Mouse (Mus musculus) gastrocnemius, adult 8-10 months (tissue): ENCODE measurements around the gene Med31. TPM values are rescaled to one million over a fixed set of nuclear protein-coding genes. Genes with fewer than 3 reads are reported as not detected.

Experiments used
- DNase-seq, 2 experiments: peaks; one replicate each; pipeline ENCODE4 v3.0.0; 2022; ENCODE audit warnings: low spot score in 2 of 2
- total RNA-seq, 4 experiments: library from RNA; stranded (reverse); gene quantifications; 2 replicates each; pipeline ENCODE4 v1.2.4; 2022

Med31 gene
- 1 to 10 TPM; 5.2 to 7.5 (median 6.5) TPM for total RNA-seq

DNA sequence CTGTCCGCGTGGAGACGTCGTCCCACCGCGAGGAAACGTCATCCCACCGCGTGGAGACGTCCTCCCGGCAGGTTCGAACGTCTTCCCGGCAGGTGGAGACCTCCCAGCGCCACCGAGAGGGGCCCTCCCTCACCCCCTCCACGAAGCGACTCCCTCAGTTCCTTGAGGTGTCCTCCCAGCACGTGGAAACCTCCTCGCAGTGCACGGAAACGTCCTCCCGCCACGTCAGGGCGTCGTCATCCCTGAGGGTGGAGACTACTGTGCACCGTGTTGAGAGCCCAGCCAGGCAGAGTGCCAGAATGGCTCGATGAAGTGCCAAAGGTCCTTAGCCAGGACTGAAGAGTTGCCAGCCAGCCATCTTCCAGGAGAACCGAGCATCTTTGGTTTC, at the start of gene Med31:
Med31 (minus strand) TSS at position 183 of the 388 bp plus-strand sequence.
- DNase-seq = peak; percentile 62 to 77

DNA sequence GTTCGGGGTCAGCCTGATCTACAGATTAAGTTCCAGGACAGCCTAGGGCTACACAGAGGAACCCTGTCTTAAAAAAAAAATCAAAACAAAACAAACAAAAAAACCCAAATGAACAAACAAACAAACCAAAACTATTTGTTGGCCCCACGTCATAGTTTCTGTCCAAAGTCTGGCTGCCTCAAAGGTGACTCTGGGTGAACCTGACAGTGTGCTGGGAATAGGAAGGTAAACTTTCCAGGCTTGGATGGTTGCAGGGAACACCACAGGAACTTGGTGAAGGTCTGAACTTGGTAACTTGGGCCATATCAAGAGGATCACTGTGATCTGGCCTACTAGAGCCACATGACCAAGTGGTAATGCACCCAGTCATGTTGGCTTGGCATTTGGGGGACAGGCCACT, 41.0 kb upstream of the Med31 start:
- no peak for DNase-seq

DNA sequence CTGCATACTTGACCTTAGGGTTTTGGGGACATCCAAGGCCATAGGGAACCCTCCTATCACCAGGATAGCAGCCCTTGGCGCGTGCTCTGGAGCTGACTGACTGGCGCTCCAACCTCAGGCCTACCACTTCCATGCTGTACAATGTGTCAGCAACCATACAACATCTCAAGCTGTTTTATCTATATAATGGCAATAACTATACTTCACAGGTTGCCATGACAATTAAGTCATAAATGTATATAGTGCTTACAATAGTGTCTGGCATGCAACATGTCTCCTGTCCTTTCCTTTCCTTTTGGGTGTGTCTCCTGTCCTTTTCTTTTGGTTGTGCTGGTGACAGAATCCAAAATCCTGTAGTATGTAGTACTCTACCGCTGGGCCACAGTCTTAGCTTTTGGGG, 40.2 kb upstream of the Med31 start:
- no peak for DNase-seq

DNA sequence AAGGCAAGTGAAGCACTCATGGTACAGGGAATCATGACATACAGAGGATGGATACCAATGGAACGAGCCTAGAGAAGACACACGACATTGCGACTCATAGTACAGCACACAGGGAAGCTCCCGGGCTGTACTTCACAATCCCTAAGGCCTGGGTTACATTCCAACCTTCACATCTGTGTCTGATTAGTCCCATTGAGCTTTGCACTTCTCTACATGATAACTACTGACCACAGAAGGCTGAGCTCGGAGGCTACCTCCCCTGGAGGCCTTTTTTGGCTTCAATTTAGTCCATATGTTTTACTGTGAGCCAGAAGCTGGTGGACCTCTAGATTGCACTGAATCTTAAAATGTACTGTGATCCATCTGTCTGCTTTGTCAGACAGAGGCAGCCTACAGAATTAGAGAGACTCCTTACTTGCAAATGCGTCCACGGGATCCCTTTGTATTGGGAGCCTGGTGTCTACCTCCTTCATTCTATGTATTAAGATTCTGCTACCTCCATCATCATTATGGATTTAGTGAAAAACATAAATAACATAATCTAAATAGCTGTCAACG, 29.9 kb upstream of the Med31 start:
- no peak for DNase-seq

DNA sequence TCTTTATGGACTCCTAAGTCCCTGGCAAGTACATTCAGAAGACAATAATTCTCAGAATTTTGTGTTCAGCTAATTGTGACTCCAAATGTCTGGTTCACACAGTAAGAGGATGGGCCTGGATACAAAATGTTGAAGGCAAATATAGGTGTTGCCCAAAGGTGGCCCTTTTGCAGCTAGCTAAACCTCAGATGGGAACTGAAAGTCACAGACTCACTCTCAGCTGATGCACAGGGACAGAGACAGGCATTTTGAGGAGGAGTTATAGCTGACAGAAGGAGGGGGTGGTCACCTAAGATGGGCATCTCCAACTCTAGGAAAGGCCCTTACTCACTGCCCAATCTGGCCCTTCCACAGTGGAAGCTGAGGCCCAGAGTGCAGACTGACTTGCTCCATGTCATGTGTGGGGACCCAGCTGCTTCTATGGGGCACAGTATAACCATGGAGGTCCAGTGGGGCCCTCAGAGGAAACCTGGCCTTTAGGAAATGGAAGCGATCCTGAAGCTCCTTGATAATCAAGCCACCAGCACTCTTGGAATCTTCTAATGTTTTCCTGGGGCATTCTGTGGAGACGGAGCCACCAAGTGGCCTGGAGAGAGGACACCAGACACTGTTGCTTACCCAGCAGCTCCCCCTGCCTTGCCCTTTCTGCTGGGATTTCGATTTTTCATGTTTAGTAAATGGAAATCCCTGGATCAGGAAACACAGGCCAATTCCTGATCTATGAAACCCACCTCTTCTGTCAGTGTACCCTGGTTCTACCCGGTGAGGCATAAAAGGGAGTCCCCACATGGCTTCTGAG, 24.9 kb upstream of the Med31 start:
- DNase-seq = no peak

DNA sequence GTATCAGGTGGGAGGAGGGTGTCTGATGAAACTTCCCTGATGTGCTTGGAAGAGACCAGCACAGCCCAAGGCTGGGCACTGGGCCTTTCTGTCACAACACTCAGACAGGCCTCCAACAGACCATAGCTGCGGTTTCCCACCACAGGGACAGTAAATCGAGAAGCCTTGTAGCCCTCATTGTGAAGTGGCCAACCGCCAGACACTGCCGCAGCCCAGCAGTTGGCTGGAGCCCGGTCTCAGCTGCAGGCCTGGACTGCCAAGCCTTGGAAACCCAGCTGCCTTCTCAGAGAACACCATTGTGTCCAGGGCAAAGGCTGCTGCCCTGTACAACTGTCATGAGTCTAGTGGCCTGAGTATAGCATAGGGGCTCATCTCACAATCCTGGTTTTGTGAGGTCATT, 18.6 kb upstream of the Med31 start:
- DNase-seq = peak in 1 of 2 experiments; percentile 33

DNA sequence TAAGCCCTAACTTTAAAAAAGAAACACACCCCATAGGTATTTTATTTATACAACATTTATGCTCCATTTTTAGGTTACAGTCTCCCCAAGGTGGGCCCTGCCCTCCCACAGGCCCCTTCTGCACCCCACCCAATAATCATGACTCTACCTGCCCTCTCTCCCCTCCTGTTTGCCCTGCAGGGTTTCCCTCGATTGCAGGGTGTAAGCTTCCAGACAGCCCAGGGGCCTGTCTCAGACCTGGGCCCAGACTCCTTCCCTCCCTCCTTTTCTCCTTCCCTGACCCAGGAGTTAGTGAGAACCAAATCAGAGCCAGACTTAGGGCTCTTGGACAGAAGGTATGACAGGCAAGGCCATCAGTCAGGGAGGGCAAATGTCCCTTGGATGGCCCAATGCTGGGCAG, 17.6 kb upstream of the Med31 start:
- DNase-seq = no peak

DNA sequence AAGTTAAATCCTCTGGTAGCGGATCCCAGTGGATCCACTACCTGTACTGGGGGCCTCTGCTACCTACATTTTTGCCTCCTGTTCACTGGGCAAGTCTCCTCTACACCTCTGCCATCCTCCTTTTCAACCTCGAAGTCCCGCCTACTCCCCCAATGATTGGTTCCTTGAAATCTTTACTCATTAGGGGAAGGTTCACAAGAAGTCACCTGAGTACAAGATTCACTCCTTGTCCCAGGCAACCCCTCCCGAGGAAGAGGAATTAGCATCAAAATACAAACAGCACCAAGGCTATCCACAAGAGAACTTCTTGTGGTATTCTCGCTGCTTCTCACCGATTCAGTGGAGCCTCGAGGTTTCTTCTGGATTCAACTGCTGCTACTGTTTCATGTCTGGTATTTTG, 16.7 kb upstream of the Med31 start:
- DNase-seq = no peak

DNA sequence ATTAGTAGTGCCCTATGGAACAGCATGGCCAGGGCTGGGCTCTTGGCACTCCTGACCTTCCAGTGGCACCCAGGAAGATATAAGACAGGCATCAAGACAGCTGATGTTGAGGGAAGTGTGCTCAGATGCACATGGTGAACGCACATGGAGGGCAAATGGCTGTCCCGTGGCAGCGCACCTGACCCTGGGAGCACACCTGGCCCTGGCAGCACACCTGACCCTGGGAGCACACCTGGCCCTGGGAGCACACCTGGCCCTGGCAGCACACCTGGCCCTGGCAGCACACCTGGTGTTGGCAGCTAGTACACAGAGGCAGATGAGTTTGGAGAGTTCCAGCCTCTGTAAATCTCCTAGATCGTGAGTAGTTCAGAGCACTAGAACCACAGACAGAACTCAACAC, 13.1 kb upstream of the Med31 start:
- DNase-seq = no peak

DNA sequence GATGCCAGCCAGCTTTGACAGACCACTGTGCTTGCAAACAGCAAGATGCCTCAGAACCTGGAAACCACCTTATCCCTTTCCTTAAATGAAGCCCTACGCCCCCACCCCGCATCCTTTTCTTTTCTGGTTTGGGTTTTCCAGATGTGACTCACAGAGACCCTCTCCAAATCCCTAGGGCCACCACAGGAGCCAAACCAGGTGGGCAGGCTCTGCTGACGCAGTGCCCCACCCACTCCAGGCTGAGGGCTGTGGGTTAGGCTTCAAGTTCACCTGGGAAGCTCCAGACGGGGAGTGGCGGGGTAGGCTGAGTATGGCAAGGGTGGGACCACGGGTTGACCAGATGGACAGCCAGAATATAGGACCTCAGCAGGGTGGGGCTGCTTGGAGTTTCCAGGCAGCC, 11.5 kb upstream of the Med31 start:
- no peak for DNase-seq

DNA sequence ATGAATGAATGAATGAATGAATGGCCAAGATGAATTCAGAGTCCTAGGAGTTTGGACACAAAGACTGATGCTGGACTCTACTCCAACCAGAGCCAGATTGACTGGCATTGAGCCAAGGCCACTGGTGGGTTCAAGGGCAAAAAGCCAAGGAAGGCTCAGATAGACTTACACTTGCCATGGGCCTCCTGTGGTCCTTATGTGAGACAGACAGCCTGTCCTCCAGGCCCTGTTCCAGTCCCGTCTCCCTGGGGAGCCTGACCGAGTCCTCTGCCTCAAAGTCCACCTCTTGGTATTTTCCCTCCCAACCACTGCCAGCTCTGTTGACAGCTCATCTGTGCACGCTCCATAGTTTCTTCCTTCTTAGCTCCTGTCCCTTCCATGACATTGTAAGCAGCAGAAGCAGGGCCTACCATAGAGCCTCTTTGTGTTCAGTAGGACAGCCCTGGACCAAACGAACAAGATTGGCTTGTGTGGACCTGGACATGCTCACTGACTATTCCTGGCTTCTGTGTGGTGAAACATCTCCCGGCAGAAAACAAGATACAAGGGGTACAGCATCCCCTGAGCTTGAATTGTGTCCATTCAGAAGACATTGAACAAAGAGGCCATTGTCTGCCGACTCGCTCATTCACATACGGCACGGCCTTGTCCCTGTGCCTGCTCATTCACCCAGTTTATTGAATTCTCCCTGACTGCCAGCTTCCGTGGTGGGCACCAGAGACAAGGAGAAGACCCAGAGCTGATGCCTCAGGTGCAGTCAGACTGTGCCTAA, 10.8 kb upstream of the Med31 start:
- DNase-seq = no peak

DNA sequence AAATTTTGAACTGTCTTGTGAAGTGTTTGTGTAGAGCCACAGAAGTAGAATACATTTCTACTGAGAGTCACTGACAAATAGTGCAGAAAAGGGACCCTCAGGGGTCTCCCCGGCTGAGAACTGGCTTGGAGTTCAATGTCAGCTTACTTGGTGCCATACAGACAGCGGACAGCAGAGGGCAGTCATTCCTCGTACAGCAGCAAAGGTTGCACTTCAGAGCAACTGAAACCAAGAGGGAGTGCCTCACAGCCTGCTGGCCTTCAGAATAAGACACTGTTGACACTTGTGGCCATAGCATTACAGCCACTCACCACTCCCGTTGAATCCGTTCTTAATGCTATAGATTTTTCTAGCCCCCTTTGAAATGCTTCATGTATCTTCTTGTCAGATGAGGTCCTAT, 9.5 kb upstream of the Med31 start:
- DNase-seq = peak; percentile 54 to 60

DNA sequence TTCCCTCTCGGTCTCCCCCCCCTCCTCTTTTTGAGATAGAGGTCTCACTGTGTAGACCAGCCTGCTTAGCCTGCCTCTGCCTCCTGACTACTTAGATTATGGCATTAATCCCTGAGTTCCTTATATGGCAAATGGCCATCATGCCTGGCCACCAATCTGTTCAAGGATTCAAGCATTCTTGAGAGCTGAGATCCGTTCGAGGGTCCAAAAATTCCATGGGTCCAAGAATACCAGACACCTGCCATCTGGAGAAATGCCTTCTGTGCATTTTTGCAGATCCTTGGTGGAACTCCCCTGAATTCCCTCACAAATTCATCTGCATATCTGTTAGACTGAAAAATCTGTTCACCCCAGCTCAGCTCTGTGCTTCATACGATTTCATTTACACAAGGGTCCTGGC, 8.0 kb upstream of the Med31 start:
- no peak for DNase-seq

DNA sequence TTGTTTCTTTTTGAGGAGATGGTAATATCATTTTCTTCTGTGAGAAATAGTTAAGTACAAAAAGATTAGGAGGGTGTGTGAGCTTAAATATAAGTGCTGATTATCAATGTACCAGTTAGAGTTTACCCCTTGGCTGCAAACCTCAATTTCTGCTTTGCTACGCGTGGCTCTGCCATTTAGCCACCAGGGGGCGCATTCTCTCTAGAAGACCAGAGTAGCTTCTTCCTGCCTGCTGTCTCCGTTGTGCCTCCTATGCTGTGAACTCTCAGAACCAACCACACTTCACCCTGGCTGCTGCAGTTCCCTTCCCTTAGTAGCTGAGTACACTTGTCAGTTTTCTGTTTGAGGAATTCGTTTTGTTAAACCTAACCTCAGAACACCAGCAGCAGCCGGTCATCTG, 5.9 kb upstream of the Med31 start:
- DNase-seq = peak; percentile 35 to 36

DNA sequence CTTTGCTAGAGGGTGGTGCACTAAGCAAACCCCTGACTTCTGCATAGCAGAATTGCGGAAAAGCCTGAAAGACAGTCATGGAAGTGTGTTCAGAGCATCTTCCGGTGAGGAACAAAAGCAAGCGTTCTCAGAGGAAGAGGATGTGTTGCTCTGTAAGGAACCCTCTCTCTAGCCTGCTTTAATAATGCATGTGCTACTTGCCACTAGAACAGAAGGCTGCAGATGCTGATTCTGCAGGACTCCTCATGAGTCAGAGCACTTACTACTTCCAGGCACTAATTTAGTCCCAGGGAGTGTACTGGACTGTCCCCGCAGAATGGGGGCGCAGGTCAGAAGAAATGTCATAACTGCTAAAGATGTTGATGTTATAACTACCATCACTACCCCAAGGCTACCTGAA, 1.7 kb upstream of the Med31 start:
- DNase-seq = no peak

DNA sequence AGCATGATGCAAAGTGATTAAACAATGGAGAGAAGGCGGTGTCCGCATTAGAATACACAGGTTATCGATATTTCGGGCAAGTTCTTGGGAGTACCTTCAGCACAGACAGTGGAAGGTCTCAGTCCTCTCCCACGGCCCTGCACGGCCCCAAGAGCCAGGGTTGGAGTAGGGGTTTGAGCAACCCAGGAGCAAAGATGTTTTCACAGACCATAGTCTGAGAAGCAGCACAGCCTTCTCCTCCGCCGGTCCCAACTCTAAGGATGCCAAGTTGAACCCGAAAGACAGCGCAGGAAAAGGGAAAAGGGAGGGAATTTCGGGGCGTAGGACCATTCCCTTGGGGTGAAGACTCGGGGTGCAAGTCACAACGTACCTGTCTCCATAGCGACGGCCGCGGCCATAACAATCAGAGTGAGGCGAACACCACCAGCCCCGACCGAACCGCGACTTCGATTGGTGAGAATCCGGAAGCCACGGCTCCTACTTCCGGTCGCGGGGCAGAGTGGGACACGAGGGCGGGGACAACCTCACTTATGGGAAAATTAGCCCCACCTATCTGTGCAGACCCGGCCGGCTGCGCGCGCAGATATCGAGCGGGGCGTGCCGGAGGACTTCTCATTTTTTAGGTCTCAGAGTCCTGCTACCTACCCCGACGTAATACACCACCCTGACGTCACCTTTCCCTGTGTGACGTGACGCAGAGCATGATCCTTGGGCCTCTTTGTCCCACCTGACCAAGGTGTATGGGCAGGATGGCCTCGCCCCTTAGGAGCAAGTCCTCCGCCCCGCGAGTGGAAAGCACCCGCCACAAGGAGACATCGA, 592 bp downstream of the Med31 start:
- peak; percentile 85 to 90 for DNase-seq

DNA sequence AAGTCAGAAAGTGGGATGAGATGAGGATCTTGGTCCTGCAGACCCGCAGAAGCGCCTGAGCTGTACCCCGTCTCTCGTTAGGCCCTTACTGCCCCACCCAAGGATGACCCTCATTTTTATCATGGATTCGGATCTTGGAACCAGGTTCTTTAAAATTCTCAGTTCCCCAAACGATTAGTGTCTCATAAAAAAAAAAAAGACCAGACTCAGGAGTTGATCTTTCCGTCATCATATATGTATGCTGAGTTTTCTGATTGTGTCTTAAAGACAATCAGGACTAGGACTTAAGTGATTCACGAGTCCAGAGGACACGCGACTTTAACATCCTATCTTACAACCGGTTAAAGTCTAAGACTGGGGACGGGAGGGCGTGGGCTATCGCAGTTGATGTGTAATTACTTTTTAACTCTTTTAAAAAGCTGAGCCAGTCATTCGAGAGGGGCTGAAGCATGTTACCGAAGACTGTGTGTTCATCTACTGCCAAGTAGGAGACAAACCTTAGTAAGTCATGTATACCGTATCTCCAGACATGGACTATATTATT, 7.5 kb downstream of the Med31 start:
- no peak for DNase-seq

DNA sequence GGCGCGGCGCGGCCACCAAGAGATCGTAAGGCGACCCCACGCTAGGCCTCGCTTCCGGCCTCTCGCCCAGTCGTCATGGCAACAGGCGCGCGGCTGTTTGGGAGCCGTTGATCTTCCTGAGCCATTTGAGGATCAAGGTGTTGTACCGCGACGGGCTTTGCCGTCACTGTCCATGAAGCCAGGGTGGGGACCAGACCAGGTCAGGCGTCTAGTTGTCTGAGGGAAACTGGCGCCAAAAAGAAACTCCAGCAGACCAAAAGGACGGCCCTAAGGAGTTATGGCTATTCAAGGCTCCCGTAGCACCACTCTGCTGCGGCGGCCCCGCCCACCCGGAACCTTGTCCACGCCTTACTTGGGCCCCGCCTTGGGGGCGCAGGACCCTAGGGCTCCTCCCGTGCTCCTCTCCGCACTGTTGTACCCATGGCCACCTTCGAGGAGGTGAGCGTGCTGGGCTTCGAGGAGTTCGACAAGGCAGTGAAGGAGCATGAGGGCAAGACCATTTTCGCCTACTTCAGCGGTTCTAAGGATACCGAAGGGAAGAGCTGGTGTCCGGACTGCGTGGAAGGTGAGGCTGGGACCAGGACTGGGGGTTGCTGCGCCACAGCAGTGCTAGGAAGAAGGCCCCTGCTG, 8.1 kb downstream of the Med31 start, which contains the start of the genes 4933427D14Rik and Txndc17:
4933427D14Rik (minus strand) TSS at position 256 of the 630 bp plus-strand sequence.
Txndc17 (plus strand) TSS at position 344 of the 630 bp plus-strand sequence.
- peak; percentile 72 to 73 for DNase-seq

DNA sequence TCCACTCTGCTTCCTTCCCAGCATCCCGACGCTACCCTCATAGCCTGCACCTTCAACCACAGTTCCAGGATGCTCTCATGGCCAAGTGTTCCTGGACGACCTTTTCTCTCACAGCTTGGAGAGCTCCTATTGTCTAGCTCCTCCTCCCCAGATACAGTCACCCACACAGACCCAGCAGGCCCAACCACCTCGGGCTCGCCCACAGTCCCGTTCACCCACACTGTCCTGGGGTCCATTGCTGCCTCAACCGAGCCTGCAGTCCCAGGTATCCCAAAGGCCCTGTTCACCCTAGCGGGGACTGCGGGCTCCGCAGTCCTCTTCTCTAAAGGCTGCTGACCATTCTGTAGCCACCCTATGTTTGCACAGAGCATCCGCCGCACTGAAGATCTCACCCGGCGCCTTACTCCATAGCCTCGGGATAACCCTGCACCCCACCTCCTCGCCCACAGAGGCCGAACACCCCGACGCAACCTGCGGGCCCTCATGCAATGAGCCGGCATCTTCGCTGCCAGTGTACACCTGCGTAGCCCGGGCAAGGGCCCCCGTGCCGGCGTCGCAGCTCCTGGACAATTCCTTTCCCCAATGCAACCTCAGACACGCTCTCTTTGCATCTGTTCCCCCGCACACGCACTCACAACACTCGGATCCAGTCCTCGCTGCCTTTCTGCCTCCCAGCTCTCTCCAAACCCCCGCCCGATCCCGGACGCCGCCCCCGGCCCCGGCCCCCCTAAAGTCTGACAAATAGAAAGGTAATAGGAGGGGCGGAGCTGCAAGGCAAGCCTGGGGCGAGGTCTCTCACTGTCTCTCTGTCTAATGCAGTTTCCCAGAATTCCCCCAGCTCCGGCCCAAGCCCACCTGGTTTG, 8.8 kb downstream of the Med31 start, which contains the start of gene Gm43951:
Gm43951 (minus strand) TSS at position 500 of the 863 bp plus-strand sequence.
- DNase-seq = no peak

DNA sequence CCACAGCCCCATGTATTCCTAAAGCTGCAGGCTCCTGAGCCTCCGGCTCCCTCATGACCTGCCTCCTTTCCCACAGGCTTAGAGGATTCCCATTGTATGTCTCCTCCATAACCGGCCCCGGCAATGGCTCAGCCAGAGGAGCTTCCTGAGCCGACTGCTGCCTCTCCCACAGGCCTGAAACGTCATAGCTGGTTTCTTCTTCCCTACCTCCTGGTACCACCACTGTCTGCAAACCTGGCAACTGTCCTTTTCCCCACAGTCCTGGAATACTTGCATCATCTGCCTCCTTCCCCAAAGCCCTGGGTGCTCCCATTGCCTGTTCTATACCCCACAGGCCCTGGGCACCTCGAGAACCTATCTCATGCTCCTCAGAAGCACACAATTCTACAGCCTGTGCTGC, 10.1 kb downstream of the Med31 start:
- no peak for DNase-seq
